Mouse (Mus musculus) neural tube, embryonic 11.5 days (tissue): ENCODE measurements around the gene Adamts14. TPM values are rescaled to one million over a fixed set of nuclear protein-coding genes. Genes with fewer than 3 reads are reported as not detected.
A peak's percentile ranks its signal among the peaks of the same experiment; 100 is the strongest.

Experiments
- ATAC-seq: fragments of 200-750 bp; cut with Nextera tagmentation; 2 replicates; pipeline ENCODE4 v1.8.0; 2017; ENCODE audit warnings: moderate number of reproducible peaks, mild to moderate bottlenecking, moderate TSS enrichment, moderate library complexity; ENCODE audit not compliant: insufficient read depth, low FRiP score, low TSS enrichment
- DNase-seq: peaks from one replicate; pipeline ENCODE4 v3.0.0-alpha.2; 2015; ENCODE audit warnings: low spot score
- H3K27ac ChIP-seq: fragments of 300-500 bp; sonication (generic); 2 replicates; pipeline ENCODE4 v1.5.1; 2014; ENCODE audit warnings: low read depth, mild to moderate bottlenecking, low read length
- H3K27me3 ChIP-seq: fragments of 300-500 bp; sonication (generic); 2 replicates; pipeline ENCODE4 v1.6.1; 2014; ENCODE audit warnings: mild to moderate bottlenecking, low read length, mixed read lengths; ENCODE audit not compliant: control insufficient read depth, insufficient read depth
- H3K36me3 ChIP-seq: fragments of 300-500 bp; sonication (generic); 2 replicates; pipeline ENCODE4 v1.6.1; 2014; ENCODE audit warnings: mild to moderate bottlenecking, low read length, moderate library complexity, mixed read lengths; ENCODE audit not compliant: control insufficient read depth, insufficient read depth
- H3K4me1 ChIP-seq: fragments of 300-500 bp; sonication (generic); 2 replicates; pipeline ENCODE4 v1.6.1; 2014; ENCODE audit warnings: low read length, mixed read lengths; ENCODE audit not compliant: control insufficient read depth, insufficient read depth
- H3K4me2 ChIP-seq: fragments of 300-500 bp; sonication (generic); 2 replicates; pipeline ENCODE4 v1.6.1; 2014; ENCODE audit warnings: low read depth, mild to moderate bottlenecking, moderate library complexity
- H3K4me3 ChIP-seq: fragments of 300-500 bp; sonication (generic); 2 replicates; pipeline ENCODE4 v1.5.1; 2014; ENCODE audit warnings: low read depth, low read length
- H3K9ac ChIP-seq: fragments of 300-500 bp; sonication (generic); 2 replicates; pipeline ENCODE4 v1.6.1; 2014; ENCODE audit warnings: mild to moderate bottlenecking, low read length
- H3K9me3 ChIP-seq: fragments of 300-500 bp; sonication (generic); 2 replicates; pipeline ENCODE4 v1.6.1; 2016; ENCODE audit warnings: low read length; ENCODE audit not compliant: control insufficient read depth
- WGBS: fragments of 180-500 bp; shearing (Covaris S2); extraction: QIAGEN DNeasy Blood & Tissue Kit; methylation state at CpG from one replicate; pipeline ENCODE4 v1.1.7; 2014; 5-methylcytosine and 5-hydroxymethylcytosine counted together
- polyA plus RNA-seq: library from polyadenylated mRNA; unstranded; fragments of >200 nt; fragmentation: Nextera tagmentation; extraction: Ambion mirVana; gene quantifications from 2 replicates; pipeline ENCODE4 v1.2.1, GENCODE M21; 2014

Adamts14 gene
- polyA plus RNA-seq, 1 experiment from 2014 or later: 0.34 TPM

DNA sequence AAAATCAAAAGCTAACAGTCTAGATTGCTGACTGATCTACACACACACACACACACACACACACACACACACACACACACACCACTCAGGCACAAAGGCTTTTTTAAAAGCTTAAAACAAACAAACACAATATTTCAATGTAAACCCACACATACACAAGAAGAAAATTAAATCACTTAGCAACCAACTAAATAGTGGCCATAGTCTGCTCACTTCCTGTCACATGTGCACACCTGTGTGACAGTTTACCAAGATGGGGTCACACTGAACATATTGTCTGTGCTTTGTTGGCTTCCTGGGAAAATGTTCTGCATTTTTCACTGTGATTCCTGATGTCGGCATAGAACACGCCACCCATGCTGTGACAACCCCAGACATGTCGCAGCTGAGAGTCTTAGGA is 41.5 kb downstream of the Adamts14 start:
- ATAC-seq (no peak), DNase-seq (no peak)
- H3K27me3 ChIP-seq: no peaks in the 10 kb centered on the region
- no peak overlapping the region for H3K9ac ChIP-seq
- H3K4me2 ChIP-seq: no peak overlapping the region
- H3K4me1 ChIP-seq: no peaks in the 10 kb centered on the region
- H3K36me3 ChIP-seq: no peaks in the 10 kb centered on the region
- no peak overlapping the region for H3K27ac ChIP-seq
- 93% methylated on average over 3 of the region's 3 CpGs for WGBS
- no peak overlapping the region for H3K4me3 ChIP-seq
- H3K9me3 ChIP-seq: no peaks in the 10 kb centered on the region

DNA sequence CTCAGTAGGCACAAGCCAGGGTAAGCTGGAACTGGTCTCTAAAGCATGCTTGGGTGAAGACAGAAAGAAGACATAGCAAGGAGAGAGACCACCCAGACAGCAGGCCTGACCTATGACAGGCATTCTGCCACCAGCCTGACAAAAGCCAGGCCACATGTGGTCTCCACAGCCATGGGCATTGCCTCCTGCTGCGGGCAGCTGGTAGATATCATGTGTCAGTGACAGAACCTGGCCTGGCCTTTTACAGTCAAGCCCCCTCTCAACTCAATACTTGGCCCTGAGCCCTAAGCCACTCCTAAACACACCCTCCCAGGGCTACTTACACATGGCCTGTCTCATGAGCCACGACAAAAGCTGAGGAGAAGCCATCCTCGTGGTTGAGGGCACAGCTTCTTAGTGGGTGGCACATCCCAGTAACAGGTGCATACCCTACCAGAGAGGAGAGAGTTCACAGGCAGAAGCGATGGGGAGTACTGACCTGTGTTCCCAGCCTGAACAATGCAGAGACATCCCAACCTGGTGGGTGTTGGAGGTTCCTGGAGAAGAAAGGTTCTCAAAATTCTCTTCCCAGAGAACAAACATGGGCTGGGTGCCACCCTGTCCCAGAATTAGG is 46.3 kb downstream of the Adamts14 start:
- WGBS: 68% methylated on average over 4 of the region's 4 CpGs
- no peak overlapping the region for H3K27ac ChIP-seq
- ATAC-seq: no peak
- no peaks in the 10 kb centered on the region for H3K36me3 ChIP-seq
- no peak overlapping the region for H3K4me3 ChIP-seq
- H3K27me3 ChIP-seq: no peaks in the 10 kb centered on the region
- H3K4me2 ChIP-seq: no peak overlapping the region
- H3K9me3 ChIP-seq: no peaks in the 10 kb centered on the region
- DNase-seq: no peak
- no peaks in the 10 kb centered on the region for H3K4me1 ChIP-seq
- H3K9ac ChIP-seq: no peak overlapping the region

DNA sequence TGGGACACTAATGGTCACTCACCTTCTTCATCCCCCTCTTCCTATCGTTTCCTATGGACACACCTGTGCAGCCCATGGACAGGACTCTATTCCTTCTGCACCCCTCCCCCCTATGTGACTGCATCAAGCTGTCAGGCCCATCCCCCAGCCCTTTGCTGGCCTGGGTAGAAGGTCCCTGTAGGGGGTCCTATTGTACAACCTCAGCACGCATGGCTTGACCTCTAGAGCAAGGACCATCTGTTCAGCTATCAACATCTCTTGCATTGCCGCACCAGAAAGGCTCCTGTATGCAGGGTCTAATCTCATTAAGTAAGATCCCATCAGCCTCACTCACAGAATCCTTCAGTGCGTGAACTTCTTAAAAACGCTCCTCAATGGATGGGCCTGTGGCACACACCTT is 47.5 kb downstream of the Adamts14 start:
- Histone ChIP-seq H3K9me3 (no peaks in the 10 kb centered on the region), H3K4me3 (no peak overlapping the region), H3K4me2 (no peak overlapping the region), H3K9ac (no peak overlapping the region), H3K4me1 (no peaks in the 10 kb centered on the region), H3K27ac (no peak overlapping the region), H3K27me3 (no peaks in the 10 kb centered on the region), H3K36me3 (no peaks in the 10 kb centered on the region)
- WGBS: 60% methylated on average over 5 of the region's 5 CpGs
- DNase-seq: no peak
- ATAC-seq: no peak

DNA sequence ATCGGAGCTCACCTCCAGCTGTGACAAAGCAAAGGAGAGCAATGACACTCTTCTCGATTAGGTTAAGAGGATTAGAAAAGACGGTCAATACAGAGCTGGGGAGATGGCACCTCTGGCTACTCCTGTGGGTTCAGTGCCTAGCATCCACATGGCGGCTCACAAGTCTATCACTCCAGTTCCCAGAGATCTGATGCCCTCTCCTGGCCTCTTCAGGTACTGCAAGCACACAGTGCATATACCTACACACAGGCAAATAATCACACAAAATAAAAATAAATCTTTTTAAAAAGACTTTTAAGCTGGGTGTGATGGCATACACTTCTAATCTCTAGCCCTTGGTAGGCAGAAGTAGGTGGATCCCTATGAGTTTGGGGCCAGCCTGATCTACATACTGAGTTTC is 53.9 kb downstream of the Adamts14 start:
- no peak overlapping the region for H3K9ac ChIP-seq
- no peaks in the 10 kb centered on the region for H3K27me3 ChIP-seq
- 97% methylated on average over 4 of the region's 4 CpGs for WGBS
- no peak overlapping the region for H3K4me3 ChIP-seq
- no peak for ATAC-seq
- H3K9me3 ChIP-seq: no peaks in the 10 kb centered on the region
- no peaks in the 10 kb centered on the region for H3K36me3 ChIP-seq
- no peak overlapping the region for H3K4me2 ChIP-seq
- H3K27ac ChIP-seq: no peak overlapping the region
- no peaks in the 10 kb centered on the region for H3K4me1 ChIP-seq
- DNase-seq: no peak

DNA sequence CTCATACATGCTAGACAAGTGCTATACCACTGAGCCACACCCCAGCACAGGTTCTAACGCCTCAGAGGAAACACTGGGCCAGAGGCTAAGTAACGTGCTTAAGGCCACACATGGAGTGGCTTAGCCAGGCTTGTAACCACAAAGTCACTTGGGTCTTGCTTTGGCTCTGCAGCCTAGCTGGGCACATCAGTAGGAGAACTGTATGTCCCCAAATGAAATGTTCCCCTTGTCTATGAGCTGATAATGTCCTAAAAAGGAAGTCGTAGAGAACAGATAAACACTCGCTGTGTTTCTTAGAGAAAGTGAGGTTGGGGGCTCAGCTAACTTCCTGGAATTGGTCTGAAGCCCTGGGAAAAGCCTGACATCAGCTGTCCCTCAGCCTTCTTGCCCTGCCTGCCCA is 57.1 kb downstream of the Adamts14 start:
- H3K27ac ChIP-seq: no peak overlapping the region
- no peaks in the 10 kb centered on the region for H3K27me3 ChIP-seq
- H3K4me3 ChIP-seq: no peak overlapping the region
- no peaks in the 10 kb centered on the region for H3K4me1 ChIP-seq
- no peaks in the 10 kb centered on the region for H3K36me3 ChIP-seq
- H3K4me2 ChIP-seq: no peak overlapping the region
- 83% methylated on average over 4 of the region's 4 CpGs for WGBS
- no peak for DNase-seq
- ATAC-seq: no peak
- H3K9ac ChIP-seq: no peak overlapping the region
- no peaks in the 10 kb centered on the region for H3K9me3 ChIP-seq

DNA sequence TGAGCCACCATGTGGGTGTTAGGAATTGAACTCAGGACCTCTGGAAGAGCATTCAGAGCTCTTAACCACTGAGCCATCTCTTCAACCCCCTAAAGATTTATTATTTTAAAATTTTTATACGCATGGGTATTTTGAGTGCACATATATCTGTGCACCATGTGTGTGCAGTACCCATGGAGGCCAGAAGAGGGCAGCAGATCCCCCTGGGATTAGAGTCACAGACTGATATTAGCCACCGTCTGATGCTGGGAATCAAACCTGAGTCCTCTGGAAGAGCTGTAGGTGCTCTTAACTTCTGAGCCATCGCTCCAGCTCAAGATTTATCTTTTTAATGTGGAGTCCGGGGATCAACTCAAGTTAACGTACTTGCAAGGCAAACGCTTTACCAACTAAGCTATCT is 57.6 kb downstream of the Adamts14 start:
- ATAC-seq (no peak), DNase-seq (no peak)
- Histone ChIP-seq H3K9me3 (no peaks in the 10 kb centered on the region), H3K9ac (no peak overlapping the region), H3K27ac (no peak overlapping the region), H3K36me3 (no peaks in the 10 kb centered on the region), H3K4me2 (no peak overlapping the region), H3K4me1 (no peaks in the 10 kb centered on the region), H3K27me3 (no peaks in the 10 kb centered on the region), H3K4me3 (no peak overlapping the region)
- WGBS: 92% methylated on average over 6 of the region's 6 CpGs

DNA sequence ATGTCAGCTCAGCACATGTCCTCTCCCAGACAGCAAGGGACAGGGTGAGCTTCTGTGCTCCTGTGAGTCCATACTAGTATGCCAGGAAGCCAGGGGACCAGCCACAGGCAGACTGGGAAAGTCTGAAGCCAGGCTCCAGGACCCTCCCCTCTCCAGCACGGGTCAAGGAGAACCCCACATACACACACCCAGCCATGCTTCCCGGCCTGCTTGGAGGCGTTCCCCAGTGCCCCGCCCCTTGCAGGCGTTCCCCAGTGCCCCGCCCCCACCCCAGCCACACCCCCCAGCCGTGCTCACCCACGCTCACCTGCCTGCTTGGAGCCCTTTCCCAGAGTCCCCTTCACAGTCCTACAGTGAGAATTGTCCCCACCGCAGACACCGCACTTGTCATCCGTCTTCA is 60.4 kb downstream of the Adamts14 start:
- WGBS: 7% methylated on average over 11 of the region's 11 CpGs
- Histone ChIP-seq H3K9ac (no peak overlapping the region), H3K9me3 (no peaks in the 10 kb centered on the region), H3K27me3 (no peaks in the 10 kb centered on the region), H3K4me3 (no peak overlapping the region), H3K36me3 (no peaks in the 10 kb centered on the region), H3K4me1 (no peaks in the 10 kb centered on the region), H3K4me2 (no peak overlapping the region), H3K27ac (no peak overlapping the region)
- DNase-seq (no peak), ATAC-seq (no peak)

DNA sequence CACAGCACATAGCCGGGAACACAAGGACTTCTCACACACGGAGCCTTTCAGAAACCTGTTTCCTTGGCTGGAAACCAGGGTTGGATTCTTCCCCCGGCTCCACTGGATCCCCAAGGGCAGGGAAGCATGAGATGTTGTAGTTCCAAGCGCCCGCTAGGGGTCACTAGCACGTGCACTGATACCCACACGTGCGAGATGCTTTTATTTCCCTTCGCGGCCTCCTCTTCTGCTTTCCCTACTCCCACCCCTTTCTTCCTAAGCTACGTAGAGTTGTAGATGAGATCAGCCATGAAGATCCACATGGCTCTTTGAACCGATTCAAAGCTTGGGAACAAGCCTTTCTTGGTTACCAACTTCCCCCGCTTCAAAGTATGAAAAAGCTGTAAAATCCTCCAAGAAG is 61.5 kb downstream of the Adamts14 start:
- no peak overlapping the region for H3K4me3 ChIP-seq
- no peaks in the 10 kb centered on the region for H3K27me3 ChIP-seq
- no peak for ATAC-seq
- H3K4me2 ChIP-seq: no peak overlapping the region
- no peaks in the 10 kb centered on the region for H3K4me1 ChIP-seq
- H3K9me3 ChIP-seq: no peaks in the 10 kb centered on the region
- peak; percentile 67 for DNase-seq
- no peak overlapping the region for H3K9ac ChIP-seq
- no peak overlapping the region for H3K27ac ChIP-seq
- H3K36me3 ChIP-seq: no peaks in the 10 kb centered on the region
- 8% methylated on average over 13 of the region's 13 CpGs for WGBS

DNA sequence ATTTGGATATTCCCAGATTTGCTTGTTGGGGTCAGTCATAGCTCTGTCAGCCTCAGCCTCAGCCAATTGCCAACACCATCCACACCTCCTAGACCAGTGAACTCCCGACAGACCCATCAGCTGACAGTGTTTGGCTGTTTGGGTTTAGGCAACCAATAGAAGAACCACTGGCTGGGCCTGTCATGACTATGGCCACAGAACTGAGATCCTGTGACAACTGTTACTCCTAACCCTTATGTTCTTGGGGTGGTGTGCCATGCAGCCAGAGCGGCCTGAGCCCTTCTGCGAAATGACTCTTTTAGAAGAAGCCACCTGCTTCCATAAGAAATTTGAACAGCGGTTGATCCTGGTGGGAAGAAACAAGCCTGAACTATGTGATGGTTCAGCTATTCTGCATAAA is 62.1 kb downstream of the Adamts14 start:
- Histone ChIP-seq H3K4me2 (no peak overlapping the region), H3K9ac (no peak overlapping the region), H3K4me3 (no peak overlapping the region), H3K36me3 (no peaks in the 10 kb centered on the region), H3K27me3 (no peaks in the 10 kb centered on the region), H3K9me3 (no peaks in the 10 kb centered on the region), H3K27ac (no peak overlapping the region), H3K4me1 (no peaks in the 10 kb centered on the region)
- DNase-seq (no peak), ATAC-seq (no peak)
- 83% methylated on average over 4 of the region's 4 CpGs for WGBS
